Mouse (Mus musculus): ENCODE measurements around the gene Ifit1bl1. TPM values are rescaled to one million over a fixed set of nuclear protein-coding genes. Genes with fewer than 3 reads are reported as not detected.

Ifit1bl1 gene
- polyA plus RNA-seq, 1 experiment from 2014 or later, result 2.5 TPM

DNA sequence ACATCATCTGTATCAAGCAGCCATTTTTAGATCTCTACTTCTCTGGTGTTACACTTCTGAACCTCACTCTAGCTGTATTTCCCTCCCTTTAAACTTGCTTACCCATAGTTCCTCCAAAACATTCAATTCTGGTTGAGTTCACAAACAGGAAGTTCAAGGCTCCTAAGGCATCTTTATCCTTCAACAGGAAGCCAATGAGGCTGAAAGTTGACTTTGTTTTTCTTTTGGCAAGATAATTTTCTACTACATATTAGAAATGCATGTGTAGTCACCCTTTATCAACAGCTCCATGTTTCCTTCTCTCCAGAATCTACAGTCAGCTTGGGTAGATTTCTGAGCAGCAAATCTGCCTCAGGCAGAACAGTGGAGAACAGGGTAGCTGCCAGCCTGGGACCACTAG lies 39.2 kb downstream of the Ifit1bl1 start:
- Histone ChIP-seq H3K36me3 (no peaks in the 10 kb centered on the region), H3K4me3 (no peak overlapping the region), H3K4me1 (replicated peaks) (no peaks in the 10 kb centered on the region), H3K9me3 (replicated peaks) (no peaks in the 10 kb centered on the region), H3K27ac (no peak overlapping the region), H3K27me3 (no peaks in the 10 kb centered on the region), H3K9ac (no peak overlapping the region), H3K4me2 (no peak overlapping the region)
- no peak for ATAC-seq (replicated peaks; ENCODE audit: insufficient number of reproducible peaks, insufficient read depth, low FRiP score, low read depth)

DNA sequence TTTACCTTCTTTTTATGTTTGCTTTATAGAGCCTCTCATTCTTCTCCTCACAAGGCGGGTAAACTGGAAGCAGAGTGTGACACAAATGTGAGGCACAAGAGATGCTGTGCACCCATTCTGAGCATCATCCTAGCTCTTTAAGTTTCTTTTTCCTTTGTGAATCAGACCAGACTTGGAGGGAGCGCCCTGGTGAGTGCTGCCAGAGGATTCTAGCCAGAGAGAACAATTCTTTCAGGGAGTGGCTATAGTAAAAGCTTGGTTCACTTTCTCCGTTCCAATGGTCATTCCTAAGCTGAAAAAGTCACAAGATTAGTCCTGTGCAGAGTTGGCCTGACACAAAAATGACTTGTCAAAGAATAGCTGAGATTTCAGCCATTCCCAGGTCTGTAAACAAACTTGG lies 45.1 kb downstream of the Ifit1bl1 start:
- no peak for ATAC-seq (replicated peaks; ENCODE audit: insufficient number of reproducible peaks, insufficient read depth, low FRiP score, low read depth)
- Histone ChIP-seq H3K27ac (0 out of 2 replicates have a peak overlapping the region, but pooled peaks have one; percentile 1), H3K9ac (no peak overlapping the region), H3K9me3 (replicated peaks) (no peaks in the 10 kb centered on the region), H3K27me3 (no peaks in the 10 kb centered on the region), H3K4me2 (no peak overlapping the region), H3K36me3 (no peaks in the 10 kb centered on the region), H3K4me3 (no peak overlapping the region), H3K4me1 (replicated peaks) (peaks cover 21% of the 10 kb centered on the region)
- WGBS, result 58% methylated on average over 3 of the region's 3 CpGs

DNA sequence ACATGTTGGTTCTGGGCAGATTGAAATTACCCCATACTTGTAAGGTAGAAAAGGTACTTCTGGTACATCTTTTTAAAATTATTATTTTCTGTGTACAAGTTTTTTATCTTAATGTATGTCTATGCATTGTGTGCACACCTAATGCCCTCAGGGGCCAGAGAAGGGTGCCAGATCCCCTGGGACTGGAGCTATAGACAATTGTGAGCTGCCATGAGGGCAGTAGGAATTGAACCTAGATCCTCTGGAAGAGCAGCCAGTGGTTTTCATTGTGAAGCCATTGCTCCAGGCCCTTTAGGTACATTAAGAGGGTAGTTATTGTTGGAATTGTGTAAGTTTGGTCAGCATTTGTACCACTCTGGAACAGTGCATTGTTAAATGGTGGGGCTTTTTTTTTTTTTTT lies 47.7 kb downstream of the Ifit1bl1 start:
- no peak for ATAC-seq (replicated peaks; ENCODE audit: insufficient number of reproducible peaks, insufficient read depth, low FRiP score, low read depth)
- Histone ChIP-seq H3K4me3 (no peak overlapping the region), H3K9me3 (replicated peaks) (no peaks in the 10 kb centered on the region), H3K4me2 (no peak overlapping the region), H3K4me1 (replicated peaks) (peaks cover 24% of the 10 kb centered on the region), H3K27ac (peak overlapping the region; percentile 81; the same call in 1 of the 2 replicates), H3K27me3 (no peaks in the 10 kb centered on the region), H3K36me3 (no peaks in the 10 kb centered on the region), H3K9ac (no peak overlapping the region)

DNA sequence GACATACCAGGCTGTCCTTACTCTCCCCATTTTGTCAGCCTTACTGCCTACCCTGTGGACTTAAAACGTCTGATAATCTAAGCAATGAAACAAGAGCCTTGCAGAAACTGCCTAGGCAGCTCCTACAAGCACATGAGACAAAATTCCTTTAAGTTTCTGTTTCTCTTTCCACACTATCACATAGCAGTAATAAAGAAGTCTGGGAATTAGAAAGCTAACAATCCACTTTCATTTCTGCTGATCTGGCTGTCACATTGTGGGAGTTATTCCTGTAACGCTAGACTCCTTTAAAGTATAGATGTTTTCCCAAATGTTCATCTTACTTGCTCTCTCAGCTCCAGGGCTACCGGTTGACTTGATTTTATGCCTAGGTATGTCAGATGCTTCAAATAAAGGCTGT lies 48.2 kb downstream of the Ifit1bl1 start:
- no peak overlapping the region for H3K4me3 ChIP-seq
- 48% methylated on average over 3 of the region's 3 CpGs for WGBS
- no peak for ATAC-seq (replicated peaks; ENCODE audit: insufficient number of reproducible peaks, insufficient read depth, low FRiP score, low read depth)
- H3K27me3 ChIP-seq, result no peaks in the 10 kb centered on the region
- peak overlapping the region; percentile 81 for H3K27ac ChIP-seq
- H3K4me1 ChIP-seq (replicated peaks), result peaks cover 24% of the 10 kb centered on the region
- H3K9ac ChIP-seq, result no peak overlapping the region
- no peaks in the 10 kb centered on the region for H3K36me3 ChIP-seq
- peak overlapping the region; percentile 45 for H3K4me2 ChIP-seq
- H3K9me3 ChIP-seq (replicated peaks), result no peaks in the 10 kb centered on the region

DNA sequence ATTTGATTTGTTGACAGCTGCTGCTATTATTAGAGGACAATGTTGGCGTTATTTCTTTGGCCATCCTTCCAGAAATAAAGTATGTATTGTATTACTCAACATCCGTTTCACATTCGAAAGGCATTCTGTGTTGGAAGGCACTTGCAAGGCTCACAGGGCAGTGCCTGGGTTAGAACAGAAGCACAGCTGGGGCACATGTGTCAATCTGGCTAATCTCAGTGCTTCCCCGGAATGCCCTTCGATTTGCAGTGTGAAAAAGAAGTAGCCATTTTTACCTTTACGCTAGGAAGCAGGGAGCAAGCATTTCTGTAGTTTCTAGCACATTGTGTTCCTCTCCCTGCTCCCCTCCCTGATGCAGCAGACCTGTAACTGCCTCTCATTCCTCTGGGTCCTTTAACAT lies 48.7 kb downstream of the Ifit1bl1 start:
- WGBS, result 31% methylated on average over 6 of the region's 6 CpGs
- Histone ChIP-seq H3K4me1 (replicated peaks) (peaks cover 24% of the 10 kb centered on the region), H3K4me2 (peak overlapping the region; percentile 45), H3K27me3 (no peaks in the 10 kb centered on the region), H3K36me3 (no peaks in the 10 kb centered on the region), H3K4me3 (no peak overlapping the region), H3K9ac (0 out of 2 replicates have a peak overlapping the region, but pooled peaks have one; percentile 2), H3K9me3 (replicated peaks) (no peaks in the 10 kb centered on the region), H3K27ac (peak overlapping the region; percentile 81)
- ATAC-seq (replicated peaks; ENCODE audit: insufficient number of reproducible peaks, insufficient read depth, low FRiP score, low read depth), result no peak

DNA sequence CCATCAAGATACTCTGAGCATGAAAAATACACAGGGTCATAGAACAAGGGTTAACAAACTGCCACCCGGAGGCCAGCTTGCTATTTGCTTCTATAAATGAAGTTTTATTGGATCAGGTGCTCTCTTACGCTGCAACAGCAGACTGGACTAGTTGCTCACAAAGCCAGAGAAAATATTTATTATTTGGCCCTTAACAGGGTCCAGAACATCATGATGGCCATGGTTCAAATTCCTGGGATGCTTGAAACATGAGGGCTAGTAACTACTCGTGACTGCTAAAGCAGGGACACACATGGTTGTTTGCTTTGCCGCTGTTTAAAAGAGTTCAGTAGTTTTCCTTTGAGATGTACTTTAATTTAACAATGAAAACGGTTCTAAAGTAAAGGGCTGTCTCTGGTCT lies 49.8 kb downstream of the Ifit1bl1 start:
- Histone ChIP-seq H3K9ac (no peak overlapping the region), H3K9me3 (replicated peaks) (no peaks in the 10 kb centered on the region), H3K4me1 (replicated peaks) (peaks cover 24% of the 10 kb centered on the region), H3K36me3 (no peaks in the 10 kb centered on the region), H3K27me3 (no peaks in the 10 kb centered on the region), H3K4me3 (peak overlapping the region; percentile 27), H3K27ac (peak overlapping the region; percentile 81), H3K4me2 (peak overlapping the region; percentile 45)
- no peak for ATAC-seq (replicated peaks; ENCODE audit: insufficient number of reproducible peaks, insufficient read depth, low FRiP score, low read depth)
- WGBS, result 28% methylated on average over 5 of the region's 5 CpGs

DNA sequence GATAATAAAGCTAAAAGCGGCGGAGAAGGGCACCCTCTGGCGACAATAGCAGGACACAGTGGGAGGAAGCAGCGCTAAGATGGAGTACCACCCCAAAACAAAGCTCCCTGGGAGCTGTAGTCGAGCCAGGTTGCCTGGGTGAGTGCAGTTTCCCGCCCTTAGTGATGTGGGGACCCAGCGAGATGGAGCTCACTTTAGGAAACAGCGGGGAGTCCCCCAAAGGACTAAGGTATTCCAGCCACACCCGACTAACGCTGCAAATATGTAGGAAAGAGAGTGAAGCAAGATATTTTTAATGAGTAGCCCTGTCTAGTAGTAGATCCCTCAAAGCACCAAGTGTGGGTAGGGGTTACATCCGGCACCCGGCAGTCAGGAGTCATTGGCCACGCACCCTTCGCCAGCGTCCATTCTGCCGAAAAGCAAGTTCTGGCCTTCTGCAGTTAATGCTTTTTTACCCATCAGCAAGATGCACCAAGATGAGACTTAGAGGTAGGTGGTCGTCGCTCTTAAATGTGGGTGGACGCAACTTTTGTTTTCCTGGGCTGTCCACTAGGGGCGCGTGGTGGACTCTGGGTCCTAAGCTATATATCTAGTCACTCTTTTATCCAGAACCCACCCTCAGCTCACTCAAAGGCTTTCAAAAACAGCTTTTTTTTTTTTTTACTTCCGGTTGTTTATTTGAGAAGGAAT lies 51.1 kb downstream of the Ifit1bl1 start, which contains the start of gene Ifit2:
TSS of gene Ifit2 (plus strand) at position 161 of the 690 bp plus-strand sequence.
- H3K27ac ChIP-seq, result peak within 1 kb of the TSS; percentile 81
- H3K36me3 ChIP-seq, result no peaks in the 10 kb centered on the region
- peaks cover 24% of the 10 kb centered on the region for H3K4me1 ChIP-seq (replicated peaks)
- peak; percentile 87 for ATAC-seq (replicated peaks; ENCODE audit: insufficient number of reproducible peaks, insufficient read depth, low FRiP score, low read depth)
- WGBS, result 1% methylated on average over 22 of the region's 22 CpGs
- no peaks in the 10 kb centered on the region for H3K27me3 ChIP-seq
- H3K4me3 ChIP-seq, result peak within 1 kb of the TSS; percentile 58
- peak within 1 kb of the TSS; percentile 71 for H3K4me2 ChIP-seq
- no peaks in the 10 kb centered on the region for H3K9me3 ChIP-seq (replicated peaks)
- no peak within 1 kb of the TSS for H3K9ac ChIP-seq

DNA sequence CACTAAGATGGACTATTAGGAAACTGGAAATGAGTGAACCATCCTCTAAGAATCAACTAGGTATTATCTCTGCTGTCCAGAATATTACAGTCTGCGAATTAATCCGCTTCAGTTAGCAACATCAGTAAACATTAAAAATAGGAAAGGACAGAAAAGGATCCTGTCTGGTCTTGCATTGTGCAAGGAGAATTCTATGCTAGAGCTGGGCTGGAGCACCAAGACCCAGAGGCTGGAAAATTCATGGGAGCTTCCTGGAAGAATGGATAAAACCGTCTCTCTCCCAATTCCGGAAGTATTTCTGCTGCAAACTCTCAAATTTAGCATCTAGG lies 51.6 kb downstream of the Ifit1bl1 start:
- WGBS, result 30% methylated on average over 4 of the region's 4 CpGs
- H3K36me3 ChIP-seq, result no peaks in the 10 kb centered on the region
- H3K27ac ChIP-seq, result peak overlapping the region; percentile 69; the same call in 1 of the 2 replicates
- ATAC-seq (replicated peaks; ENCODE audit: insufficient number of reproducible peaks, insufficient read depth, low FRiP score, low read depth), result no peak
- H3K9me3 ChIP-seq (replicated peaks), result no peaks in the 10 kb centered on the region
- peak overlapping the region; percentile 71 for H3K4me2 ChIP-seq
- H3K9ac ChIP-seq, result no peak overlapping the region
- H3K4me1 ChIP-seq (replicated peaks), result peaks cover 24% of the 10 kb centered on the region
- peak overlapping the region; percentile 58 for H3K4me3 ChIP-seq
- no peaks in the 10 kb centered on the region for H3K27me3 ChIP-seq

DNA sequence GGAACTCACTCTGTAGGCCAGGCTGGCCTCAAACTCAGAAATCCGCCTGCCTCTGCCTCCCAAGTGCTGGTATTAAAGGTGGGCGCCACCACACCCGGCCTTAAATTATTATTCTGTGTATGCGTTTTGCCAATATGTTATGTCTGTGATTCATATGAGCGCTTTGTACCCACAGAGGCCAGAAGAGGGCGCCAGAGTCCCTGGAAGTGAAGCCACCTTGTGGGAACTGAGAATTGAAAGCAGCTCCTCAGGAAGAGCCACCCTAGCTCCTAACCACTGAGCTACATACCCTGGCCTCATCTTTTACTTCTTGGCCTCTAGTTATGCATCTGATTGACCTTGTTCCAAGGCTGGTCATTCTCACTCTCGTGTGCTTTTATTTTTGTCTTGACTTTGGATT lies 53.8 kb downstream of the Ifit1bl1 start:
- Histone ChIP-seq H3K27ac (no peak overlapping the region), H3K27me3 (no peaks in the 10 kb centered on the region), H3K4me2 (no peak overlapping the region), H3K4me1 (replicated peaks) (peaks cover 15% of the 10 kb centered on the region; the same call in 1 of the 2 replicates), H3K9ac (no peak overlapping the region), H3K9me3 (replicated peaks) (no peaks in the 10 kb centered on the region), H3K36me3 (no peaks in the 10 kb centered on the region), H3K4me3 (no peak overlapping the region)
- WGBS, result 26% methylated on average over 7 of the region's 7 CpGs
- ATAC-seq (replicated peaks; ENCODE audit: insufficient number of reproducible peaks, insufficient read depth, low FRiP score, low read depth), result no peak

DNA sequence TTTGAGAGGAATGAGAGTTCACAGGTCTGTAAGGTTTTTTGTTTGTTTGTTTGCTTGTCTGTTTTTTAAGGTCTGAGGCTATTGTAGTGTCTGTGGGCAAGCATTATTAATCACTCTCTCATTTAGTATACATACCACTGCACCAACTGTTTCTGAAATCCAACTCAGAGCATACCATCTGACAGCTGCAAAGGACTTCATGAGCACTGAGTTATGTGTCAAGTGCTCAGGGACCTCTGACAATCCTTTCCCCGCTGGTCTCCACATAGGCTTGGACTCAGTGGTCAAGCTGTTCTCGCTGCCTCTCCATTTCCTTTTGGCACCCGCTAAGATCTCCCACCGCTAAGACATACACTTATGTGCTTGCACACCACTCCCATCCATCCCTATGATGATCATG lies 55.5 kb downstream of the Ifit1bl1 start:
- Histone ChIP-seq H3K27ac (no peak overlapping the region), H3K36me3 (no peaks in the 10 kb centered on the region), H3K4me2 (no peak overlapping the region), H3K4me3 (no peak overlapping the region), H3K9me3 (replicated peaks) (no peaks in the 10 kb centered on the region), H3K9ac (no peak overlapping the region), H3K4me1 (replicated peaks) (0 out of 2 replicates have a peak, but pooled peaks cover 2% of the 10 kb centered on the region), H3K27me3 (no peaks in the 10 kb centered on the region)
- ATAC-seq (replicated peaks; ENCODE audit: insufficient number of reproducible peaks, insufficient read depth, low FRiP score, low read depth), result no peak
- WGBS, result 80% methylated on average over 4 of the region's 4 CpGs
